Mouse (Mus musculus): ENCODE data around the gene Kif1bp.

DNA sequence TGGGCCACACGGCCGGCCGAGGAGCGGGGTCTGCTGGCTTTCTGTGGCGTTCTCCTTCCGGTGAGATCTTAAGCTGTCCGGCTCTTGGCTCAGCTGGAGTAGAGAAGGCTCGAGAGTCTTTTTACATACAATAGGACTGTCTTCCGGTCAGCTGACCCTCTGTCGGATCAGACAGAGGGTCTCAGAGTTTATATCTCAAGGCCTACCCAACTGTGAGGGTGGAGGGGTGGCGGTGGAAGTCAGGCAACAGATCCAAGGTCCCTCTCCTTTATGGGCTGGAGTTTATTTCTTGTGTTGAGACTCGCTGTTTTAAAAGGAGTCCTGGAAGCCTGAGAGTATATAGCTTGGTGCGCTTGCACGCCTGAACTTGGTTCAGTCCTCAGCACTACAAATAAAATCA lies 50.9 kb downstream of the Kif1bp start, which contains the start of gene Srgn:
- no peak for TF ChIP-seq CTCF (IDR thresholded peaks at IDR 0.05; ENCODE audit: extremely low read depth, insufficient read depth, insufficient read length, insufficient replicate concordance)
- no peak for TF ChIP-seq POLR2A (IDR thresholded peaks at IDR 0.05; ENCODE audit: low read depth, low read length)

Measured in spleen, adult 2 months (tissue).